Mouse (Mus musculus) E14TG2a.4 (cell line): ENCODE data around the gene Gns.

Experiments
- CTCF ChIP-seq: conservative IDR thresholded peaks from 2 replicates; pipeline ENCODE4 v1.5.1; 2014; ENCODE audit warnings: low read length
- NANOG ChIP-seq: IDR thresholded peaks from 2 replicates; pipeline ENCODE4 v1.6.1; 2014; ENCODE audit warnings: borderline replicate concordance, low read length, mixed read lengths

GRCm38 (mm10) chr10:121425506-121426025, 60.7 kb downstream of the Gns start:
- TF ChIP-seq CTCF, result no peak
- no peak for TF ChIP-seq NANOG
